Mouse (Mus musculus) large intestine, adult 2 months (tissue): ENCODE results near the gene Gsg1l. TPM values are rescaled to one million over a fixed set of nuclear protein-coding genes. Genes with fewer than 3 reads are reported as not detected.

Experiments
- DNase-seq: peaks from one replicate; pipeline ENCODE4 v3.0.0-alpha.2; 2012; ENCODE audit warnings: low read depth, low spot score
- WGBS: fragments of 180-500 bp; shearing (Covaris S2); methylation state at CpG from one replicate; pipeline ENCODE4 v1.1.7; 2018; 5-methylcytosine and 5-hydroxymethylcytosine counted together
- polyA plus RNA-seq: library from polyadenylated mRNA; depleted of rRNA; stranded (reverse); fragments of >200 nt; gene quantifications from 2 replicates; pipeline ENCODE4 v1.2.3, GENCODE M21; 2012

Gsg1l gene
- polyA plus RNA-seq, 1 experiment = 0.33 TPM

GRCm38 (mm10) chr7:125991846-125992245, 90.4 kb downstream of the Gsg1l start:
- 62% methylated on average over 2 of the region's 2 CpGs for WGBS

GRCm38 (mm10) chr7:125989969-125990368, 92.2 kb downstream of the Gsg1l start:
- 82% methylated on average over 7 of the region's 7 CpGs for WGBS
- no peak for DNase-seq

More at GRCm38 (mm10) chr7:125991846-125992245, 90.4 kb downstream of the Gsg1l start:
- DNase-seq = no peak

GRCm38 (mm10) chr7:125989489-125989888, 92.7 kb downstream of the Gsg1l start:
- no peak for DNase-seq
- WGBS = 50% methylated on average over 4 of the region's 4 CpGs

- 91% methylated on average over 3 of the region's 3 CpGs for WGBS
- no peak for DNase-seq
Observed at GRCm38 (mm10) chr7:125988326-125988725, 93.9 kb downstream of the Gsg1l start.

- DNase-seq = no peak
- 71% methylated on average over 3 of the region's 3 CpGs for WGBS
Observed at GRCm38 (mm10) chr7:125987117-125987516, 95.1 kb downstream of the Gsg1l start.

GRCm38 (mm10) chr7:125985565-125985964, 96.6 kb downstream of the Gsg1l start:
- 63% methylated on average over 10 of the region's 10 CpGs for WGBS
- no peak for DNase-seq

DNA sequence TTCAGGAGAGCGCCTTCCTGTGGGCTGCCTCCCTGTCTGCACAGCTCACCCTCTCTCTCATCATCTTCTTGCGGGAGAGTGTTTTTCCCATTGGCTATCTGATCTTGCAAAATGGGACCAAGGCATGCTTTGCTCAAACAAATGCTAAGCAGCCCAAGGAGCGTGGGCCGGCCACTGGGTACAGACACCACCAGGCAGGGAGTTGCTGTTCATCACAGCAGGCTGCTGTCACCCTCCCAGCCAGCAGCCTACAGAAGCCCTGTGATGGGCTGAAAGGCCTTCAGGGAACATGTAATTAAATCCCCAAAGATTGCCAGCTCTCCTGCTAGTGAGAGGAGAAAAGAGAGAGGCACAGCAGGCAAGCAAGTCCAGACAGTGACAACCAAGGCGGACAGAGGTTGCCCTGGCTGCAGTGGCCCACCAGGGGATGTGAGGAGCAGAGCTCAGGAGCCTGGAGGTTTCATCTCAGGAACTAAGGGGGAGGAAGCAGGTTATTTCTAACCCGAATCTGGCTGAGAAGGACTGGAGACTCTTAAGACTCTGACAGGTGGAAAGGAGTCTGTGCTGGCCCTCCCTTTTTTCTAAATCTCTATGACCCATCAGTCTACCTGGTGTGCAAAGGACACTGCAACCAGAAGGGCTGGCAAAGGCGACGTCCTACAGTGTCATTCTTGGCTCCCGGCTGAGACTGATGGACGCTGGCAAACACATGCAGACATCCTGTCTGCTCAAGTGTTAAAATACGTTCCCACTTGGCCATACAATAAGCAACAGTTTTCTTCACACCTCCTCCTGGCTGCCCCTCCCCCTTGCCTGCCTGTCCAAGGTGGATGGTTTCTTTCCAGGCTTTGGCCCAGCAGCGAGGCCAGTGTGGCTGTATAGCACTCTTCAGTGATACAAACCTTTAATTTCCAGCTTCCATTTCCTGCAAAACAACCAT, 98.0 kb downstream of the Gsg1l start:
- DNase-seq = no peak
- WGBS = 51% methylated on average over 12 of the region's 12 CpGs

DNA sequence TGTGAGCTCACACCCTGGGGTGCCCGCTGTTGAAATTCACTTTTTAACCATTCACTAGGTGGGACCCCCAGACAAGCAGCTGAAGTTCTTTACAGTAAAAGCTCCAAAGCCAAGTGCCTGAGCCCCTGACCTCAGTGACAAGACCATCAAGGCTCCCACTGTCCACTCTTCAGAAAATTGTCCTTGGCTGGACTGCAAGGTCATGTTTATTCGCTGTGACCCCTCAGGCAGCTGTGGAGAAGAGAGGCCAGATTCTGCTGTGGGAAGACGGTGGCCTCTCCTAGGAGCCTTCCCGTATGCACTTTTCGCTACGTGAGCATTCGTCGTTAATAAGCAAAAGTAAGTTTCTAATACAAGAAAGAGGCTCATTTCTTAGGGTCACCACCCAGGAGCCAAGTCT, 102.6 kb downstream of the Gsg1l start:
- DNase-seq = no peak
- WGBS = 63% methylated on average over 8 of the region's 8 CpGs

DNA sequence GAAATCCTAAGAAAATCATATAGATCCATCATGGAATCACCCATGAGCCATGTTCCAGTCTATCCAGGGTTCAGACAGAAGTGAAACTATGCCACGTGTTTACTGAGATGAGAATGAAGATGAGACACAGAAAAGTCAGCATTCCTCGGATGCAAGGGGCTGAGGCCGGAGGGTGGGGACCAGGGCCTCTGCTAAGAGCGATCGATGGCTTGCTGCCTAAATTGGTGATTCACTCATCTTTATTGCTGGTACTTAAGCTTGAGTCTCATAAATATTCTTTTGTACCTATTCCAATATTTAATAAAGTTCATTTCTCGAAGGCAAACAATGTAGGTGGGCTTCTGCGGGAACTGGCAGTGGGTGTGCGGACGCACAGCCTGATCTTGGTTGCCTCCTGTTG, 105.5 kb downstream of the Gsg1l start:
- no peak for DNase-seq
- WGBS = 34% methylated on average over 9 of the region's 9 CpGs

GRCm38 (mm10) chr7:125975414-125975813, 106.8 kb downstream of the Gsg1l start:
- no peak for DNase-seq
- WGBS = 79% methylated on average over 6 of the region's 6 CpGs

- DNase-seq = no peak
Observed at GRCm38 (mm10) chr7:125973874-125974273, 108.3 kb downstream of the Gsg1l start.

GRCm38 (mm10) chr7:125972776-125973175, 109.4 kb downstream of the Gsg1l start:
- DNase-seq = no peak
- 44% methylated on average over 6 of the region's 6 CpGs for WGBS

More at GRCm38 (mm10) chr7:125973874-125974273, 108.3 kb downstream of the Gsg1l start:
- WGBS = 44% methylated on average over 4 of the region's 4 CpGs

- DNase-seq = no peak
- WGBS = 22% methylated on average over 7 of the region's 7 CpGs
Observed at GRCm38 (mm10) chr7:125972174-125972672, 110.0 kb downstream of the Gsg1l start.

DNA sequence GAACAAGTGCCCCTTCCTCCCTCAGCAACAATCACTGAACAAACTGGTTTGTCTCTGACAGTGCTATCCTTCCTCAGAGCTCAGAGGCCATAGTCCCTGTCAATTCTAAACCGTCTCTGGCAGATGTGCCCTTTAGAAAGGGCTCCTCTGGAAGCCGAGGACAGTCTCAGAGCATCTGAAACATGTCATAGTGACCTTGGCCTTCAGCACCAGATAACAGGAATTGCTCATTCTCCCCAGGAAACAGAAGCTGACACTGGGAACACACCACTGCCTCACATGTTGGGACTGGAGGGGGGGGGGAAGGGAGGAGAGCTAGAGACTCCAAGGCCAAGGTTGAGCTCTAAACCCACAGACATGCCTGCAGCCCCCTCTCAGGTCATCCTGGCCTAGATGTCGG, 113.1 kb downstream of the Gsg1l start:
- WGBS = 69% methylated on average over 3 of the region's 3 CpGs
- DNase-seq = no peak

GRCm38 (mm10) chr7:125966402-125967261, 115.6 kb downstream of the Gsg1l start:
- 47% methylated on average over 16 of the region's 16 CpGs for WGBS
- DNase-seq = no peak

DNA sequence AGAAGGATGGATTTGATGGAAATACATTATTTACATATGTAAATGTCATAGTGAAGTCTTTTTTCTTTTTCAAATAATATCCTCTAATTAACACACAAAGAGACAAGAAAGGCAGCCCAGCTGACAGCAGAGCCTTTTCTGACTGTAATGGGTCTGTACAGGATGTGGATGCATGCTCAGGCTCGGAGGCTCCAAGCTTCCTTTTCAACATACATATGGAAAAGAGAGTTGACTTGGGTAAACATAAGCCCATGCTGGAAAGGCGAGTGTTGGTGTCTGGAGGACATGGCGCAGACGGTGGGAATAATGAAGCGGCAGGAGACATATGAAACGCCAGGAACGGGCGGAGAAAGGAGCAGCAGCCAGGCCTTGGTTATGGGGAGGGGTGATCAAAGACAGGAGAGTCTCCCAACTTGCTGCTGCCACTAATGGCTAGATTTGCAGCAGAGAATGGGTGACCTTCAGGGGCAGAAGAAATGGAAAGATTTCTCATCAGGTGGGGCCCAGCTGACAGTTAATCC, 118.1 kb downstream of the Gsg1l start:
- DNase-seq = no peak
- WGBS = 75% methylated on average over 8 of the region's 8 CpGs

GRCm38 (mm10) chr7:125959294-125960048, 122.7 kb downstream of the Gsg1l start:
- 44% methylated on average over 18 of the region's 18 CpGs for WGBS
- no peak for DNase-seq

DNA sequence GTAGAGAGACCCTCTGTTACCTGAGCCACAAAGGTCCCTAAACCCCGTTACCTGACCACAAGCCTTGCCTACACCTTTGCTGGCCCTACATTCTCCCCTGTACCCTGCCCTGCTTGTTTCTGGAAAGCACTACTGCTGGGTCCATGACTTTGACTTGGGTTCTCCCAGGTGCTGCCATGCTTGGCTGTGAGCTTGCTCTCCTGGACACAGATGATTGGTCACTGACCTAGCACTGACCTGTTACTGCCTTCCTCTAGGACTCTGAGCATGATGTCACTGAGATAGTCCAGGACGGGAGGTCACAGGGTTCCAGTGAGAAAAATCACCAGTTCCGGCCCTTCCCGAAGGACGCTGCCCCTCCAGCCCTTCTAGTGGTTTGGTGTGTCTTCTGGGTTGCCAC, 123.4 kb downstream of the Gsg1l start:
- WGBS = 84% methylated on average over 5 of the region's 5 CpGs

DNA sequence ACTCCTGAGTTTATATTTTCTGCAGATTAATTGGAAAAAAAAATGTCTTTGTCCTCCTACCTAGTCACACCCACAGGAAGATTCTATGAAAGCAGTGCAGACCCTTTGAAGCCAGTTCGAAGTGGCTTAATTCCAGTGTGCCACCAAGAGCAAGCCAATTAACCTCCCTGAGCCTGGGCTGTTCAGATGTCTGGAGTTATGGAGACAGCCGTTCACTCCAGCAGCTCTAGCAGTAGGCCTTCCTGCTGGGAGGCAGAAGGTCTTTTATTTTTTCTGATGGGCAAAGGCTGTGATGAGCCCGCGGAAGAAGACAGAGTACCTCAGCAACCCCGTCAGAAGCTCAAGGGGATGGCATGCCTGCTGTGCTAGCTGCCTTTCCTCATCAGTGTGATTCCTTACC, 127.2 kb downstream of the Gsg1l start:
- no peak for DNase-seq
- 80% methylated on average over 5 of the region's 5 CpGs for WGBS

More for the DNA sequence above, 123.4 kb downstream of the Gsg1l start:
- no peak for DNase-seq
